Mouse (Mus musculus) CH12.LX (cell line): ENCODE results near the gene Pafah2.

Experiments
- CHD2 ChIP-seq: IDR thresholded peaks from 2 replicates; pipeline ENCODE4 v1.6.1; 2011; ENCODE audit warnings: low read length, improper control_type of control experiment
- CTCF ChIP-seq, 2 experiments: IDR thresholded peaks in 1 of 2; conservative IDR thresholded peaks in 1 of 2; 2 replicates each; pipeline ENCODE4 v1.5.1; 2011 to 2012; ENCODE audit warnings: low read depth in 2 of 2, low read length in 2 of 2, improper control_type of control experiment in 1 of 2, inconsistent platforms in 1 of 2, mild to moderate bottlenecking in 1 of 2, moderate library complexity in 1 of 2
- GABPA ChIP-seq: IDR thresholded peaks from 2 replicates; pipeline ENCODE4 v1.6.1; 2012; ENCODE audit warnings: low read depth, low read length, improper control_type of control experiment, inconsistent platforms; ENCODE audit not compliant: insufficient replicate concordance
- JUND ChIP-seq: conservative IDR thresholded peaks from 2 replicates; pipeline ENCODE4 v1.6.1; 2011; ENCODE audit warnings: low read depth, low read length, improper control_type of control experiment
- POLR2A ChIP-seq: IDR thresholded peaks from 2 replicates; pipeline ENCODE4 v1.6.1; 2011; ENCODE audit warnings: low read depth, mild to moderate bottlenecking, improper control_type of control experiment, low read length
- USF1 ChIP-seq: IDR thresholded peaks from 2 replicates; pipeline ENCODE4 v1.6.1; 2014; ENCODE audit warnings: low read depth, mild to moderate bottlenecking, inconsistent platforms, low read length, improper control_type of control experiment
- ZKSCAN1 ChIP-seq: IDR thresholded peaks from 2 replicates; pipeline ENCODE4 v1.6.1; 2012; ENCODE audit warnings: low read depth, inconsistent platforms, low read length, improper control_type of control experiment, borderline replicate concordance

DNA sequence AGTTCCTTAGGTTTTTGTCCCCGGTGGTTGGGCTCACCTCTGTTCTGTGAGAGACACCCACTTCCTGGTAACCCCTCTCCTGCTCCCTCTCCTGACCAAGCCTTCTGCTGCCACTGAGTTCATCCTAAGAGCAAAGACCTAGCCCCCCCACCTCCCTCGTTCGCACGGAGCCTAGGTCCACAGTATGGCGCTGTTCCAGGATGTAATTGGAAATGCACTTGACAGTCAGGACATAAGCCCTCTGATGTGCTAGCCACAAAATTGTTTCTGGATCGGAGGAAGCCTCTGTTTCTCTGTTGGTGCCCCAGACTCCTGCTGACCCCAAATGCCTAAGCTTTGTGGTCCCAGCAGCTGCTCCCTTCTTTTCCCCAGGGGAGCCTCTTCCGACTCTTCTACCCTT, 7.6 kb downstream of the Pafah2 start:
- TF ChIP-seq ZKSCAN1 (no peak), GABPA (no peak), POLR2A (no peak), JUND (no peak), CHD2 (no peak), CTCF (conservative IDR thresholded peaks at IDR 0.05 in 1 of 2, IDR thresholded peaks at IDR 0.05 in 1 of 2; ENCODE audit: low read depth in 2 of 2, low read length in 2 of 2) (no peak), USF1 (no peak)
